Mouse (Mus musculus): ENCODE measurements around the gene Prkcsh.

DNA sequence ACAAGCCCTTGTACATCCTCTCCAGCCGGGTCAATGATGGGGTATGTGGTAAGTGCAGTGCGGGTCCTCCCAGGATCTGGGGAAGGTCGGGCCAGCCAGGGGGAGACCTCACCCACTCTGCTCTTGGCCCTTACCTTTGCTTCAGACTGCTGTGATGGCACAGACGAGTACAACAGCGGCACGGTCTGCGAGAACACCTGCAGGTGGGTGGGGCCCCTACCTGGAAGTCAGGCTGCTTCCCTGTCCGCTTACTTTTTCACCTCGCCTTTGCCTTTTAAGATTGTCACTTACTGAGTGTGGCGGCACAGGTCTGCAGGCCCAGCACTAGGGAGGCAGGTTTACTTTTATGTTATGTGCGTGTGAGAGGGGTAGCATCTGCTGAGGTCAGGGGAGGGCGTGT, 1.9 kb downstream of the Prkcsh start:
- TF ChIP-seq HCFC1 (IDR thresholded peaks at IDR 0.05; ENCODE audit: borderline replicate concordance, insufficient read depth, low read length) (no peak), ZC3H11A (IDR thresholded peaks at IDR 0.05; ENCODE audit: borderline replicate concordance, low read depth, low read length) (no peak)
